Mouse (Mus musculus): ENCODE measurements around the gene Cldn10. TPM values are rescaled to one million over a fixed set of nuclear protein-coding genes. Genes with fewer than 3 reads are reported as not detected.
"Not testable (repeated sequence)": the region's sequence is repeated elsewhere in the genome, so short reads cannot be mapped to it uniquely, and the experiment has no call there.

Gene Cldn10
- polyA plus RNA-seq, 1 experiment from 2014 or later = 12.2 TPM

DNA sequence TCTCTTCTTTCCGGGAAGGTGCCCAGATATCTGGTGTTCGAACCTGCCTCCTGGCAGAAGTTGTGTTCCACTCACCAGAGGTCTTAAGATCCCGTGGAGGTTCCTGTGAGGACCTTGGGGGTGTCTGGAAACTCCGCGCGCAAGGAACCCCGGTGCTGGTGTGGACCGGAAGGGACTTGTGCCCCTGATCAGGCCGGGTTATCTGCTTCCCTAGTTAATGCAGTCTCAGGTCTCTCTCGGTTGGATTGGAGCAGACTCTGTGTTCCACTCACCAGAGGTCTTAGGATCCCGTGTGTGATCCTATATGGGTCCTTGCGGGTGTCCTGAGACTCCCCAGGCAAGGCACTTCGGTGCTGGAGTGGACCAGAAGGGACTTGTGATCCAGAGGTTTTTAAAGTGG lies 24.3 kb upstream of the Cldn10 start:
- H3K27me3 ChIP-seq (ENCODE audit: control insufficient read depth, insufficient read depth, low read length); H3K27ac ChIP-seq (ENCODE audit: low read depth, low read length); H3K4me1 ChIP-seq (ENCODE audit: control insufficient read depth, insufficient read depth, low read length); H3K4me2 ChIP-seq (replicated peaks; ENCODE audit: low read depth, low read length); ATAC-seq (ENCODE audit: low FRiP score, low TSS enrichment); H3K36me3 ChIP-seq (ENCODE audit: control insufficient read depth, insufficient read depth, low read length); H3K9me3 ChIP-seq (ENCODE audit: control insufficient read depth, low read length); H3K4me3 ChIP-seq (ENCODE audit: low read length); H3K9ac ChIP-seq (ENCODE audit: low read depth, low read length): not testable (repeated sequence)
- 93% methylated on average over 13 of the region's 13 CpGs for WGBS

DNA sequence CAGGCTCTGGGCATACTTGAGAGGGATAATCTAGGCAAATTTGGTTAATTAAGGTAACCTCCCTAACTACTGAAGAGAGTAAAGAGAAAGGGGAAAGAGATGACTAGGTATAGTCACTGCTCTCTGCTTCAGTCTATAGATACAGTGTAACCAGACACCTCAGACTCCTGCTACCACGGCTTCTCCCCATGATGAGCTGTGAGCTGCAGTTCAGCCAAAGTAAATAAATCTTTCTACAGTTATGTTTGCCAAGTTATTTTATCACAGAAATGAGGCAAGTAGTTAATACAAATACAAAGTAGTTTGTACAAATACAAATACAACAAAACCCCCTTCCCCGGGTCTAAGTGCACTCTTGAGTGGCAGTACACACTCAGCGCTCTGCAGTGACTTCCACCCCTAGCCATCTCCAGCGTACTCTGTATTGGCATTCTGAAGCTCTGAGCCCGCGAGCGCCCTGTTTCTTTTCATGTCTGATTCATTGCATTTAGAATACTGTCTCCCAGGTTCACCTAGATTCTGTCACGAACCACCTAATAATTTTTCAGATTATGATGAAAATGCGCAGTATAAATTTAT lies 23.7 kb upstream of the Cldn10 start:
- Histone ChIP-seq H3K36me3 (ENCODE audit: control insufficient read depth, insufficient read depth, low read length) (no peaks in the 10 kb centered on the region), H3K9me3 (ENCODE audit: control insufficient read depth, low read length) (no peaks in the 10 kb centered on the region), H3K4me1 (ENCODE audit: control insufficient read depth, insufficient read depth, low read length) (no peaks in the 10 kb centered on the region), H3K4me2 (replicated peaks; ENCODE audit: low read depth, low read length) (no peak overlapping the region), H3K27me3 (ENCODE audit: control insufficient read depth, insufficient read depth, low read length) (no peaks in the 10 kb centered on the region), H3K4me3 (ENCODE audit: low read length) (no peak overlapping the region), H3K9ac (ENCODE audit: low read depth, low read length) (no peak overlapping the region), H3K27ac (ENCODE audit: low read depth, low read length) (no peak overlapping the region)
- ATAC-seq (ENCODE audit: low FRiP score, low TSS enrichment) = no peak
- 72% methylated on average over 9 of the region's 9 CpGs for WGBS

DNA sequence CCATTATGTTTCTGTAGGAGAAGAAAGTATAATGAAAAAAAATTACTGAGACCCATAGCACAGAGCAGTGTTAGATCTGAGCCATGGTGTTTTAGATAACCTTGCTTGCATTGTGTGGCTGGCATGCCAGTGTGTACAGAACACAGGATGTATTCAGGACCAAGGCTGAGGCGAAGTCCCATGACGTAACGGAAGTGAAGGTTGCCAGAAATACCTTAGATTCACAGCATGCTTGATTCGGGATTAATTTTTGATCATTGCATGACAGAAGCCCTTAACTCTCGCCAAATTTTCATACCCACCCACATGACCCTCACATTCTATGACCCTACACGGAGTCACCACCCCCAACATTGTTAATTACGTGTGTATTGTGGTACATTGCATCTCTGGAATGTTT lies 22.4 kb upstream of the Cldn10 start:
- H3K27me3 ChIP-seq (ENCODE audit: control insufficient read depth, insufficient read depth, low read length) = no peaks in the 10 kb centered on the region
- no peak overlapping the region for H3K4me2 ChIP-seq (replicated peaks; ENCODE audit: low read depth, low read length)
- no peak for ATAC-seq (ENCODE audit: low FRiP score, low TSS enrichment)
- no peaks in the 10 kb centered on the region for H3K4me1 ChIP-seq (ENCODE audit: control insufficient read depth, insufficient read depth, low read length)
- no peaks in the 10 kb centered on the region for H3K9me3 ChIP-seq (ENCODE audit: control insufficient read depth, low read length)
- no peaks in the 10 kb centered on the region for H3K36me3 ChIP-seq (ENCODE audit: control insufficient read depth, insufficient read depth, low read length)
- H3K27ac ChIP-seq (ENCODE audit: low read depth, low read length) = no peak overlapping the region
- 73% methylated on average over 7 of the region's 7 CpGs for WGBS
- no peak overlapping the region for H3K9ac ChIP-seq (ENCODE audit: low read depth, low read length)
- H3K4me3 ChIP-seq (ENCODE audit: low read length) = no peak overlapping the region

GRCm38 (mm10) chr14:118765951-118766350 lies 21.8 kb upstream of the Cldn10 start:
- H3K36me3 ChIP-seq (ENCODE audit: control insufficient read depth, insufficient read depth, low read length) = no peaks in the 10 kb centered on the region
- H3K4me2 ChIP-seq (replicated peaks; ENCODE audit: low read depth, low read length) = no peak overlapping the region
- 76% methylated on average over 7 of the region's 7 CpGs for WGBS
- H3K27me3 ChIP-seq (ENCODE audit: control insufficient read depth, insufficient read depth, low read length) = no peaks in the 10 kb centered on the region
- no peak overlapping the region for H3K9ac ChIP-seq (ENCODE audit: low read depth, low read length)
- ATAC-seq (ENCODE audit: low FRiP score, low TSS enrichment) = no peak
- no peaks in the 10 kb centered on the region for H3K4me1 ChIP-seq (ENCODE audit: control insufficient read depth, insufficient read depth, low read length)
- no peak overlapping the region for H3K4me3 ChIP-seq (ENCODE audit: low read length)
- no peaks in the 10 kb centered on the region for H3K9me3 ChIP-seq (ENCODE audit: control insufficient read depth, low read length)
- H3K27ac ChIP-seq (ENCODE audit: low read depth, low read length) = no peak overlapping the region

DNA sequence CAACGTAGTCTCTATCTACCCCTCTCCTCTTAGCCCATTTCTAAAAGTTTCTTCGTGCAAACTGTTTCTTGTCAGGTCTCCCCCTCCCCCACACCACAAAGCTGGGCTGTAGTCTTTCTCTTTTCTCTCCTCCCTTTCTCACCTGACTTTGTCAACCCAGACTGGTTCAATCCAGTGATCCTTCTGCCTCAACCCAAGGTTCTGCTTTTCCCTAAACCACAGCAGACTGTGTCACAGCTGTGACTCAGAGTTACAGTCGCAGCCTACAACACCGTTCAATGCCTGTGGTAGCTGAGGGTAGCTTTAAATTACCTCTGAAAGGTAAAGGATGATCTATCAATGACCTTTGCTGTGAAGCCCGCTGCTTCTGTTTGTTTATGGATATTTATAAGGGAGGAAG lies 21.3 kb upstream of the Cldn10 start:
- Histone ChIP-seq H3K4me2 (replicated peaks; ENCODE audit: low read depth, low read length) (no peak overlapping the region), H3K4me1 (ENCODE audit: control insufficient read depth, insufficient read depth, low read length) (no peaks in the 10 kb centered on the region), H3K27me3 (ENCODE audit: control insufficient read depth, insufficient read depth, low read length) (no peaks in the 10 kb centered on the region), H3K9me3 (ENCODE audit: control insufficient read depth, low read length) (no peaks in the 10 kb centered on the region), H3K27ac (ENCODE audit: low read depth, low read length) (no peak overlapping the region), H3K4me3 (ENCODE audit: low read length) (no peak overlapping the region), H3K9ac (ENCODE audit: low read depth, low read length) (no peak overlapping the region), H3K36me3 (ENCODE audit: control insufficient read depth, insufficient read depth, low read length) (no peaks in the 10 kb centered on the region)
- no peak for ATAC-seq (ENCODE audit: low FRiP score, low TSS enrichment)
- 64% methylated on average over 5 of the region's 5 CpGs for WGBS

- Histone ChIP-seq H3K4me1 (ENCODE audit: control insufficient read depth, insufficient read depth, low read length) (no peaks in the 10 kb centered on the region), H3K9ac (ENCODE audit: low read depth, low read length) (no peak overlapping the region), H3K4me2 (replicated peaks; ENCODE audit: low read depth, low read length) (no peak overlapping the region), H3K36me3 (ENCODE audit: control insufficient read depth, insufficient read depth, low read length) (no peaks in the 10 kb centered on the region), H3K9me3 (ENCODE audit: control insufficient read depth, low read length) (no peaks in the 10 kb centered on the region), H3K27me3 (ENCODE audit: control insufficient read depth, insufficient read depth, low read length) (no peaks in the 10 kb centered on the region), H3K27ac (ENCODE audit: low read depth, low read length) (no peak overlapping the region), H3K4me3 (ENCODE audit: low read length) (no peak overlapping the region)
- ATAC-seq (ENCODE audit: low FRiP score, low TSS enrichment) = peak; percentile 90
- 33% methylated on average over 14 of the region's 14 CpGs for WGBS
These were observed 19.9 kb upstream of the Cldn10 start for GRCm38 (mm10) chr14:118767673-118768353.

GRCm38 (mm10) chr14:118768354-118768713 lies 19.4 kb upstream of the Cldn10 start:
- Histone ChIP-seq H3K27me3 (ENCODE audit: control insufficient read depth, insufficient read depth, low read length) (no peaks in the 10 kb centered on the region), H3K4me3 (ENCODE audit: low read length) (no peak overlapping the region), H3K9ac (ENCODE audit: low read depth, low read length) (no peak overlapping the region), H3K27ac (ENCODE audit: low read depth, low read length) (no peak overlapping the region), H3K4me1 (ENCODE audit: control insufficient read depth, insufficient read depth, low read length) (no peaks in the 10 kb centered on the region), H3K9me3 (ENCODE audit: control insufficient read depth, low read length) (no peaks in the 10 kb centered on the region), H3K4me2 (replicated peaks; ENCODE audit: low read depth, low read length) (no peak overlapping the region), H3K36me3 (ENCODE audit: control insufficient read depth, insufficient read depth, low read length) (no peaks in the 10 kb centered on the region)
- ATAC-seq (ENCODE audit: low FRiP score, low TSS enrichment) = no peak; the same call in 1 of the 2 replicates
- 45% methylated on average over 17 of the region's 17 CpGs for WGBS

GRCm38 (mm10) chr14:118773668-118774067 lies 14.0 kb upstream of the Cldn10 start:
- Histone ChIP-seq H3K9me3 (ENCODE audit: control insufficient read depth, low read length) (no peaks in the 10 kb centered on the region), H3K4me3 (ENCODE audit: low read length) (no peak overlapping the region), H3K4me1 (ENCODE audit: control insufficient read depth, insufficient read depth, low read length) (no peaks in the 10 kb centered on the region), H3K9ac (ENCODE audit: low read depth, low read length) (no peak overlapping the region), H3K4me2 (replicated peaks; ENCODE audit: low read depth, low read length) (no peak overlapping the region), H3K27ac (ENCODE audit: low read depth, low read length) (no peak overlapping the region), H3K27me3 (ENCODE audit: control insufficient read depth, insufficient read depth, low read length) (no peaks in the 10 kb centered on the region), H3K36me3 (ENCODE audit: control insufficient read depth, insufficient read depth, low read length) (no peaks in the 10 kb centered on the region)
- whole genome bisulfite sequencing = 90% methylated on average over 3 of the region's 3 CpGs
- no peak for ATAC-seq (ENCODE audit: low FRiP score, low TSS enrichment)

DNA sequence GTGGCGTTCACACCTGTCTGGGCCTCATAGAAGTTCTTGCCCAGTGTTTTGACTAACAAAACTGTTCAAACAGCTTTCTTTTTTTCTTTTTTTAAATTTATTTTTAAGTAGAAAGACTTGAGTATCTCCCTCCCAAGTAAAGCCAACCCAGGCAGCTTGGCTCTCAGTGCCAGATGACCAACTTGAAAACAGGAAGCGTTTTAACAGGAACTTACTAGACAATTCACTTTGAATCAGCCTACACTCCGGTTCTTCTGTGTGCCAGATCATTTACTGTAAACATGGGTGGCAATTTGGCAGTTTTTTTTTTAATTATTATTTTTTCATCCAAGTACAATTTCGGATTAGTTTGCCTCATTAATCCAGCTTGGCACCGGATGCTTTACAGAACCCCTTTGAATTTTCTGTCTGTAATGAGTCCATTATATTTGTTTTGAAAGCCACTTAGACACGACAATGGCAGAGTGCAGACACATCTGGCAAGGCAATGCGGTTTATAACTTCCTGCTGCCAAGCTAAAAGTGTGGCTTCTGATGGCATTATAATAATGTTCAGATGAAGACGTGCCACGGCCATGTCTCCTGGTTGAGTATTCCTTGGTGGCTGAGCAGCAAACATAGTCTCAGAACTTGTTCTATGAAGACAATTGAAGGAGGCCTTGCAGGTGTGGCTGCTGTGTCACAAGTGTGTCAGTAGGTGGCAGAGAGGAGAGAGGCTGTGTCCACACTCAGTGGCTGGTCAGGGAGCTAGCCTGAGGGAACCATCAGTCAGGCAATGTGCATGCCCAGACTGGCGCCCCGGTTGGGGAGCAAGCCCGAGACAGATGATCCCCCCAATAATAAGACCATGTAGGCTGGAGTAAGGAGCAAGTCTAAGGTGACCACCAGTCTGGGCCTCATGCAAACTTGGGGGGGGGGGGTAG lies 12.9 kb upstream of the Cldn10 start:
- H3K9ac ChIP-seq (ENCODE audit: low read depth, low read length) = no peak overlapping the region
- H3K27me3 ChIP-seq (ENCODE audit: control insufficient read depth, insufficient read depth, low read length) = no peaks in the 10 kb centered on the region
- H3K36me3 ChIP-seq (ENCODE audit: control insufficient read depth, insufficient read depth, low read length) = no peaks in the 10 kb centered on the region
- ATAC-seq (ENCODE audit: low FRiP score, low TSS enrichment) = no peak
- H3K4me1 ChIP-seq (ENCODE audit: control insufficient read depth, insufficient read depth, low read length) = no peaks in the 10 kb centered on the region
- WGBS = 85% methylated on average over 12 of the region's 12 CpGs
- no peak overlapping the region for H3K27ac ChIP-seq (ENCODE audit: low read depth, low read length)
- no peak overlapping the region for H3K4me2 ChIP-seq (replicated peaks; ENCODE audit: low read depth, low read length)
- no peak overlapping the region for H3K4me3 ChIP-seq (ENCODE audit: low read length)
- no peaks in the 10 kb centered on the region for H3K9me3 ChIP-seq (ENCODE audit: control insufficient read depth, low read length)

Measured in kidney, embryonic 14.5 days (tissue).